Mouse (Mus musculus): ENCODE measurements around the gene Xpa.
A peak's percentile ranks its signal among the peaks of the same experiment; 100 is the strongest.
"Not testable (repeated sequence)": the region's sequence is repeated elsewhere in the genome, so short reads cannot be mapped to it uniquely, and the experiment has no call there.

Gene Xpa

GRCm38 (mm10) chr4:46195781-46196487 lies at the start of gene Xpa:
TSS of gene Xpa (minus strand) at chr4:46196311.
- peak; percentile 98 for DNase-seq

GRCm38 (mm10) chr4:46235871-46236270 lies 39.8 kb upstream of the Xpa start:
- DNase-seq: no peak

- DNase-seq: no peak
Observed at GRCm38 (mm10) chr4:46234739-46235138, 38.6 kb upstream of the Xpa start.

- peak; percentile 9 for DNase-seq
Observed at GRCm38 (mm10) chr4:46226972-46227535, 30.9 kb upstream of the Xpa start.

GRCm38 (mm10) chr4:46221090-46221489 lies 25.0 kb upstream of the Xpa start:
- no peak for DNase-seq

- DNase-seq: no peak
Observed at GRCm38 (mm10) chr4:46202562-46203126, 6.5 kb upstream of the Xpa start.

GRCm38 (mm10) chr4:46201834-46202561 lies 5.9 kb upstream of the Xpa start:
- peak; percentile 85 for DNase-seq

GRCm38 (mm10) chr4:46198064-46198463 lies 2.0 kb upstream of the Xpa start:
- DNase-seq: no peak

- DNase-seq: no peak
Observed at GRCm38 (mm10) chr4:46196513-46196912, 402 bp upstream of the Xpa start.

- DNase-seq: not testable (repeated sequence)
Observed at GRCm38 (mm10) chr4:46192011-46192410, 4.1 kb downstream of the Xpa start.

GRCm38 (mm10) chr4:46186466-46186865 lies 9.6 kb downstream of the Xpa start:
- DNase-seq: no peak

GRCm38 (mm10) chr4:46185890-46186289 lies 10.2 kb downstream of the Xpa start:
- no peak for DNase-seq

- DNase-seq: no peak
Observed at GRCm38 (mm10) chr4:46185423-46185822, 10.7 kb downstream of the Xpa start.

GRCm38 (mm10) chr4:46182181-46182580 lies 13.9 kb downstream of the Xpa start:
- DNase-seq: no peak

- no peak for DNase-seq
Observed at GRCm38 (mm10) chr4:46181168-46181567, 14.9 kb downstream of the Xpa start.

GRCm38 (mm10) chr4:46177496-46177895 lies 18.6 kb downstream of the Xpa start:
- DNase-seq: no peak

GRCm38 (mm10) chr4:46177018-46177417 lies 19.1 kb downstream of the Xpa start:
- no peak for DNase-seq

- no peak for DNase-seq
Observed at GRCm38 (mm10) chr4:46176313-46176712, 19.8 kb downstream of the Xpa start.

GRCm38 (mm10) chr4:46171761-46172160 lies 24.4 kb downstream of the Xpa start:
- no peak for DNase-seq

- DNase-seq: no peak
Observed at GRCm38 (mm10) chr4:46165831-46166230, 30.3 kb downstream of the Xpa start.

GRCm38 (mm10) chr4:46164027-46164426 lies 32.1 kb downstream of the Xpa start:
- DNase-seq: no peak

- DNase-seq: no peak
Observed at GRCm38 (mm10) chr4:46151903-46152544, 44.1 kb downstream of the Xpa start.

- no peak for DNase-seq
Observed at GRCm38 (mm10) chr4:46146881-46147280, 49.2 kb downstream of the Xpa start.
